Mouse (Mus musculus) heart, embryonic 15.5 days (tissue): ENCODE data around the gene Mon2. TPM values are rescaled to one million over a fixed set of nuclear protein-coding genes. Genes with fewer than 3 reads are reported as not detected.
A peak's percentile ranks its signal among the peaks of the same experiment; 100 is the strongest.

Source experiments
- ATAC-seq: fragments of 200-750 bp; cut with Nextera tagmentation; replicated peaks from 2 replicates; pipeline ENCODE4 v1.8.0; 2017; ENCODE audit warnings: low read depth, moderate TSS enrichment; ENCODE audit not compliant: insufficient number of reproducible peaks, insufficient read depth, low FRiP score
- H3K27ac ChIP-seq: fragments of 300-500 bp; sonication (generic); 2 replicates; pipeline ENCODE4 v1.5.1; 2015; ENCODE audit warnings: mild to moderate bottlenecking, inconsistent platforms
- H3K27me3 ChIP-seq: fragments of 300-500 bp; sonication (generic); 2 replicates; pipeline ENCODE4 v1.6.1; 2015; ENCODE audit warnings: inconsistent platforms
- H3K36me3 ChIP-seq: fragments of 300-500 bp; sonication (generic); 2 replicates; pipeline ENCODE4 v1.6.1; 2015; ENCODE audit warnings: mild to moderate bottlenecking, inconsistent platforms
- H3K4me1 ChIP-seq: fragments of 300-500 bp; sonication (generic); replicated peaks from 2 replicates; pipeline ENCODE4 v1.6.1; 2015; ENCODE audit warnings: inconsistent platforms
- H3K4me2 ChIP-seq: fragments of 300-500 bp; sonication (generic); 2 replicates; pipeline ENCODE4 v1.6.1; 2015; ENCODE audit warnings: inconsistent platforms, mild to moderate bottlenecking, moderate library complexity
- H3K4me3 ChIP-seq: fragments of 300-500 bp; sonication (generic); 2 replicates; pipeline ENCODE4 v1.5.1; 2015; ENCODE audit warnings: mild to moderate bottlenecking, inconsistent platforms
- H3K9ac ChIP-seq: fragments of 300-500 bp; sonication (generic); 2 replicates; pipeline ENCODE4 v1.6.1; 2015; ENCODE audit warnings: mild to moderate bottlenecking, inconsistent platforms
- H3K9me3 ChIP-seq: fragments of 300-500 bp; sonication (generic); replicated peaks from 2 replicates; pipeline ENCODE4 v1.6.1; 2016; ENCODE audit warnings: inconsistent platforms
- WGBS: fragments of 180-500 bp; shearing (Covaris S2); methylation state at CpG from one replicate; pipeline ENCODE4 v1.1.7; 2015; ENCODE audit warnings: mixed read lengths; 5-methylcytosine and 5-hydroxymethylcytosine counted together
- polyA plus RNA-seq: library from polyadenylated mRNA; unstranded; fragments of >200 nt; fragmentation: Nextera tagmentation; extraction: Ambion mirVana; gene quantifications from 2 replicates; pipeline ENCODE4 v1.2.1, GENCODE M21; 2015

The Mon2 gene
- polyA plus RNA-seq, 1 experiment from 2014 or later = 16.5 TPM

GRCm38 (mm10) chr10:123011421-123011820, 64.9 kb downstream of the Mon2 start:
- no peak overlapping the region for H3K27ac ChIP-seq
- peaks cover 73% of the 10 kb centered on the region for H3K36me3 ChIP-seq
- WGBS = 60% methylated on average over 1 of the region's 1 CpGs
- H3K27me3 ChIP-seq = no peaks in the 10 kb centered on the region
- no peaks in the 10 kb centered on the region for H3K9me3 ChIP-seq
- H3K4me3 ChIP-seq = no peak overlapping the region
- no peak overlapping the region for H3K4me2 ChIP-seq
- no peak for ATAC-seq
- no peak overlapping the region for H3K9ac ChIP-seq
- H3K4me1 ChIP-seq = no peaks in the 10 kb centered on the region

- ATAC-seq = 0 out of 2 replicates have a peak, but pooled peaks have one; percentile 47
- Histone ChIP-seq H3K9me3 (no peaks in the 10 kb centered on the region), H3K36me3 (peaks cover 61% of the 10 kb centered on the region), H3K4me3 (no peak overlapping the region), H3K27ac (no peak overlapping the region), H3K4me2 (no peak overlapping the region), H3K27me3 (no peaks in the 10 kb centered on the region), H3K4me1 (no peaks in the 10 kb centered on the region), H3K9ac (no peak overlapping the region)
- WGBS = 91% methylated on average over 20 of the region's 20 CpGs
Measured at GRCm38 (mm10) chr10:123005237-123006185, 70.8 kb downstream of the Mon2 start.

- Histone ChIP-seq H3K9ac (no peak overlapping the region), H3K4me1 (no peaks in the 10 kb centered on the region), H3K36me3 (peaks cover 57% of the 10 kb centered on the region), H3K4me2 (no peak overlapping the region), H3K27me3 (no peaks in the 10 kb centered on the region), H3K9me3 (no peaks in the 10 kb centered on the region), H3K27ac (no peak overlapping the region), H3K4me3 (no peak overlapping the region)
- WGBS = 76% methylated on average over 15 of the region's 15 CpGs
- ATAC-seq = no peak
Measured at GRCm38 (mm10) chr10:123004475-123005236, 71.6 kb downstream of the Mon2 start.

- no peak overlapping the region for H3K4me3 ChIP-seq
- no peak overlapping the region for H3K9ac ChIP-seq
- H3K36me3 ChIP-seq = peaks cover 61% of the 10 kb centered on the region
- H3K27ac ChIP-seq = no peak overlapping the region
- no peak overlapping the region for H3K4me2 ChIP-seq
- H3K4me1 ChIP-seq = no peaks in the 10 kb centered on the region
- ATAC-seq = no peak
- 73% methylated on average over 1 of the region's 1 CpGs for WGBS
- no peaks in the 10 kb centered on the region for H3K9me3 ChIP-seq
- no peaks in the 10 kb centered on the region for H3K27me3 ChIP-seq
Measured at GRCm38 (mm10) chr10:123001985-123002384, 74.3 kb downstream of the Mon2 start.

- Histone ChIP-seq H3K4me3 (no peak overlapping the region), H3K9ac (no peak overlapping the region), H3K4me2 (no peak overlapping the region), H3K27ac (no peak overlapping the region), H3K27me3 (no peaks in the 10 kb centered on the region), H3K36me3 (peaks cover 64% of the 10 kb centered on the region), H3K9me3 (no peaks in the 10 kb centered on the region), H3K4me1 (no peaks in the 10 kb centered on the region)
- 85% methylated on average over 3 of the region's 3 CpGs for WGBS
- ATAC-seq = no peak
Measured at GRCm38 (mm10) chr10:123001363-123001762, 74.9 kb downstream of the Mon2 start.

- Histone ChIP-seq H3K4me1 (no peaks in the 10 kb centered on the region), H3K36me3 (peaks cover 75% of the 10 kb centered on the region), H3K4me3 (no peak overlapping the region), H3K4me2 (no peak overlapping the region), H3K9me3 (no peaks in the 10 kb centered on the region), H3K9ac (no peak overlapping the region), H3K27me3 (no peaks in the 10 kb centered on the region), H3K27ac (no peak overlapping the region)
- no peak for ATAC-seq
- WGBS = 40% methylated on average over 6 of the region's 6 CpGs
Measured at GRCm38 (mm10) chr10:122999356-122999755, 76.9 kb downstream of the Mon2 start.

GRCm38 (mm10) chr10:122997852-122998251, 78.5 kb downstream of the Mon2 start:
- no peak overlapping the region for H3K27ac ChIP-seq
- H3K9me3 ChIP-seq = no peaks in the 10 kb centered on the region
- no peak overlapping the region for H3K4me2 ChIP-seq
- H3K9ac ChIP-seq = no peak overlapping the region
- 88% methylated on average over 2 of the region's 2 CpGs for WGBS
- no peaks in the 10 kb centered on the region for H3K4me1 ChIP-seq
- no peak for ATAC-seq
- no peaks in the 10 kb centered on the region for H3K27me3 ChIP-seq
- H3K4me3 ChIP-seq = no peak overlapping the region
- peaks cover 65% of the 10 kb centered on the region for H3K36me3 ChIP-seq

- no peak overlapping the region for H3K27ac ChIP-seq
Measured at GRCm38 (mm10) chr10:122994402-122995107, 81.8 kb downstream of the Mon2 start.

GRCm38 (mm10) chr10:122991648-122992047, 84.7 kb downstream of the Mon2 start:
- Histone ChIP-seq H3K4me2 (peak overlapping the region; percentile 43), H3K27me3 (no peaks in the 10 kb centered on the region), H3K27ac (peak overlapping the region; percentile 95), H3K9ac (no peak overlapping the region), H3K9me3 (no peaks in the 10 kb centered on the region), H3K36me3 (peaks cover 24% of the 10 kb centered on the region), H3K4me3 (no peak overlapping the region), H3K4me1 (peaks cover 43% of the 10 kb centered on the region)
- WGBS = 52% methylated on average over 9 of the region's 9 CpGs
- peak; percentile 68 for ATAC-seq

More at GRCm38 (mm10) chr10:122994402-122995107, 81.8 kb downstream of the Mon2 start:
- no peak overlapping the region for H3K9ac ChIP-seq
- H3K27me3 ChIP-seq = no peaks in the 10 kb centered on the region
- no peak overlapping the region for H3K4me2 ChIP-seq
- no peak overlapping the region for H3K4me3 ChIP-seq
- 82% methylated on average over 17 of the region's 17 CpGs for WGBS
- peaks cover 17% of the 10 kb centered on the region for H3K4me1 ChIP-seq
- H3K36me3 ChIP-seq = peaks cover 51% of the 10 kb centered on the region
- ATAC-seq = no peak
- H3K9me3 ChIP-seq = no peaks in the 10 kb centered on the region

- peak overlapping the region; percentile 95 for H3K27ac ChIP-seq
- peaks cover 44% of the 10 kb centered on the region for H3K4me1 ChIP-seq
- 46% methylated on average over 9 of the region's 9 CpGs for WGBS
- peak; percentile 56; the same call in 1 of the 2 replicates for ATAC-seq
- no peaks in the 10 kb centered on the region for H3K27me3 ChIP-seq
- H3K36me3 ChIP-seq = peaks cover 18% of the 10 kb centered on the region
- H3K9me3 ChIP-seq = no peaks in the 10 kb centered on the region
- H3K9ac ChIP-seq = no peak overlapping the region
- H3K4me2 ChIP-seq = peak overlapping the region; percentile 55
- peak overlapping the region; percentile 25 for H3K4me3 ChIP-seq
Measured at GRCm38 (mm10) chr10:122991053-122991452, 85.3 kb downstream of the Mon2 start.

- H3K4me2 ChIP-seq = peak overlapping the region; percentile 55
- peak overlapping the region; percentile 25 for H3K4me3 ChIP-seq
- peaks cover 15% of the 10 kb centered on the region for H3K36me3 ChIP-seq
- H3K4me1 ChIP-seq = peaks cover 44% of the 10 kb centered on the region
- WGBS = 63% methylated on average over 6 of the region's 6 CpGs
- H3K27me3 ChIP-seq = no peaks in the 10 kb centered on the region
- H3K9me3 ChIP-seq = no peaks in the 10 kb centered on the region
- H3K27ac ChIP-seq = peak overlapping the region; percentile 95
- no peak for ATAC-seq
- H3K9ac ChIP-seq = no peak overlapping the region
Measured at GRCm38 (mm10) chr10:122990606-122991005, 85.7 kb downstream of the Mon2 start.
